Mouse (Mus musculus): ENCODE data around the gene Ccr9. TPM values are rescaled to one million over a fixed set of nuclear protein-coding genes. Genes with fewer than 3 reads are reported as not detected.

The Ccr9 gene
- total and polyA plus RNA-seq, 3 experiments = 0.04 to 0.09 TPM; not detected in 1

DNA sequence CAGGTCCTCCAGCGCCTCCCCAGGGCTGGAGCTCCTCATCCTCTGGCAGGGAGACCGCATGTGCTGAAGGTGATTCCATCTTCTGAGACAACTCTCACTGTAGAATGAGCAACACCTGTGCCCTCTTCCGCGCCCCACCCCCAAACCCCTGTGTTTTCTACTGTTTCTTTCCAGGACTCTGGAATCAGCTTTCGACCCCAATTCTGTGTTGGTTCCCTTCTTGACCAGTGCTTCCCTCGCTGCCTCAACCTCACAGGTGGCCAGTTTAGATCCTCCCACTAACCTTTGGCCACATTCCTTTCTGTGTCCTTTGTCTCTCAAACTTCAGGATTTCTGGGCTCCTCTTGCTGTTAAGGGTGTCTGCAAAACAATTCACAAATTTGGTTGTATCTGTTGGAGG lies 46.0 kb upstream of the Ccr9 start, which contains the start of gene Slc6a20b:
TSS of gene Slc6a20b (minus strand) at position 285 of the 400 bp plus-strand sequence.
- H3K9me3 ChIP-seq (replicated peaks; ENCODE audit: low read length) = no peaks in the 10 kb centered on the region
- H3K36me3 ChIP-seq (replicated peaks in 1 of 2; ENCODE audit: control insufficient read depth in 1 of 2, insufficient read depth in 1 of 2, low read length in 1 of 2) = no peaks in the 10 kb centered on the region
- peaks cover 4 to 46% of the 10 kb centered on the region in 2 experiments for H3K4me1 ChIP-seq (ENCODE audit: control insufficient read depth in 1 of 2, insufficient read depth in 2 of 2)
- H3K4me2 ChIP-seq (ENCODE audit: insufficient read depth, low read depth, poor library complexity, severe bottlenecking) = no peak within 1 kb of the TSS
- in situ Hi-C loops (cut with MboI; ENCODE audit: low pct_ligation_motif_present, low pct_unique_long_range_greater_than_20kb, low sequenced_read_pairs) = no loop called here
- no peak within 1 kb of the TSS for H3K27ac ChIP-seq (ENCODE audit: insufficient read depth, low read depth)
- H3K9ac ChIP-seq (ENCODE audit: insufficient read depth, low read depth) = no peak within 1 kb of the TSS
- DNase-seq (ENCODE audit: extremely low read depth) = no peak
- dilution Hi-C loops (cut with MboI; ENCODE audit: extremely low pct_ligation_motif_present, extremely low pct_unique_long_range_greater_than_20kb, low sequenced_read_pairs) = no loop called here
- no peak for TF ChIP-seq MAX (IDR thresholded peaks at IDR 0.05; ENCODE audit: low read length)
- H3K79me2 ChIP-seq (replicated peaks; ENCODE audit: control insufficient read depth, extremely low read depth, insufficient read depth, poor library complexity, severe bottlenecking) = no peaks in the 10 kb centered on the region
- H3K4me3 ChIP-seq (replicated peaks in 1 of 3; ENCODE audit: low read depth in 2 of 3, low read length in 2 of 3, poor library complexity in 1 of 3) = no peak within 1 kb of the TSS
- no peaks in the 10 kb centered on the region for H3K27me3 ChIP-seq (replicated peaks)

DNA sequence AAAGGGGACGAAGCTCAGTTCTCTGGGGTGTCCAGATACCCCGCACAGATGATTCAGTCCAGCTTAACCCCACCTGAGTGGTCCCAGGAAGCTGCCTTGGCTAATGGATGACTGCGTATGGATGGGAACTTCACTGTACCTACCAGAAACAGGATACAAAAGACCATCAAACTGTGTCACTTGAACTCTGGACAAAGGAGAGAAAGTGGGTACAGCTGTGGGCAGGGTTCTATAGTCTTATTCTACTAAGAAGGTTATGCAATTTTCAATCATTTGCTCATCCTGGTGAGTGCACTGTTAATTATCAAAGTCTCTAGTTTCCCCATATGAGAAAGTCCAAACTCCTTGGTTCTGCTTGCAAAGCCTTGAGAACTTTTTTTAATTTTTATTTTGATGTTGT lies 45.2 kb upstream of the Ccr9 start:
- H3K4me2 ChIP-seq (ENCODE audit: insufficient read depth, low read depth, poor library complexity, severe bottlenecking) = no peak overlapping the region
- no peaks in the 10 kb centered on the region for H3K9me3 ChIP-seq (replicated peaks; ENCODE audit: low read length)
- in situ Hi-C loops (cut with MboI; ENCODE audit: low pct_ligation_motif_present, low pct_unique_long_range_greater_than_20kb, low sequenced_read_pairs) = no loop called here
- DNase-seq (ENCODE audit: extremely low read depth) = no peak
- no peak overlapping the region for H3K4me3 ChIP-seq (replicated peaks in 1 of 3; ENCODE audit: low read depth in 2 of 3, low read length in 2 of 3, poor library complexity in 1 of 3)
- dilution Hi-C loops (cut with MboI; ENCODE audit: extremely low pct_ligation_motif_present, extremely low pct_unique_long_range_greater_than_20kb, low sequenced_read_pairs) = no loop called here
- H3K79me2 ChIP-seq (replicated peaks; ENCODE audit: control insufficient read depth, extremely low read depth, insufficient read depth, poor library complexity, severe bottlenecking) = no peaks in the 10 kb centered on the region
- no peak for TF ChIP-seq KAT2A (IDR thresholded peaks at IDR 0.05; ENCODE audit: insufficient replicate concordance, low read length)
- no peak for TF ChIP-seq ETS1 (conservative IDR thresholded peaks at IDR 0.05; ENCODE audit: low read depth, low read length)
- no peak for TF ChIP-seq RAD21 (IDR thresholded peaks at IDR 0.05; ENCODE audit: low read depth, low read length)
- no peak for TF ChIP-seq MXI1 (IDR thresholded peaks at IDR 0.05; ENCODE audit: low read depth, low read length)
- no peak for TF ChIP-seq CTCF (conservative IDR thresholded peaks at IDR 0.05 in 1 of 2, IDR thresholded peaks at IDR 0.05 in 1 of 2; ENCODE audit: low read depth in 2 of 2, low read length in 2 of 2)
- H3K4me1 ChIP-seq (ENCODE audit: control insufficient read depth in 1 of 2, insufficient read depth in 2 of 2) = peaks cover 4 to 46% of the 10 kb centered on the region in 2 experiments
- H3K27ac ChIP-seq (ENCODE audit: insufficient read depth, low read depth) = no peak overlapping the region
- H3K36me3 ChIP-seq (replicated peaks in 1 of 2; ENCODE audit: control insufficient read depth in 1 of 2, insufficient read depth in 1 of 2, low read length in 1 of 2) = no peaks in the 10 kb centered on the region
- no peaks in the 10 kb centered on the region for H3K27me3 ChIP-seq (replicated peaks)
- no peak overlapping the region for H3K9ac ChIP-seq (ENCODE audit: insufficient read depth, low read depth)

DNA sequence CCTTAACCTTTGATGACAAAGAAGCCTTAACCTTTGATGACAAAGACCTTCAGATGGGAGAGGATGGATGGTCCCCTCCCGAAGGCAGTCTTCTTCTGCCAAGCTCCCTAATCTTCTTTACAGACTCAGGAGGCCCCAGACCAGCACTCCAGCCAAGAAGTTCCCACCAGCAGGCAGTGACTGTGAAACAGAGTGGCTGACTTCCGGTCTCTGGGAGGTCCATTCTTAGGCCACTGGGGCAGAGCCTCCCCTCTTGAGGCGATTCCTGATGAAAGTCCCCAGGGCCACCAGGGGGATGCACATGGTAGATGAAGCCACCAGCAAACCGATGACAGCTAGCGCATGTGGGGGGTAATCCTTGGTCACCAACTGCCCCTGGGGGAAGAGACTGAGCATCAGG lies 41.5 kb upstream of the Ccr9 start:
- no peak overlapping the region for H3K27ac ChIP-seq (ENCODE audit: insufficient read depth, low read depth)
- H3K9ac ChIP-seq (ENCODE audit: insufficient read depth, low read depth) = no peak overlapping the region
- no peak for DNase-seq (ENCODE audit: extremely low read depth)
- no peak overlapping the region for H3K4me2 ChIP-seq (ENCODE audit: insufficient read depth, low read depth, poor library complexity, severe bottlenecking)
- dilution Hi-C loops (cut with MboI; ENCODE audit: extremely low pct_ligation_motif_present, extremely low pct_unique_long_range_greater_than_20kb, low sequenced_read_pairs) (no loop called here), in situ Hi-C loops (cut with MboI; ENCODE audit: low pct_ligation_motif_present, low pct_unique_long_range_greater_than_20kb, low sequenced_read_pairs) (no loop called here)
- no peaks in the 10 kb centered on the region for H3K27me3 ChIP-seq (replicated peaks)
- H3K9me3 ChIP-seq (replicated peaks; ENCODE audit: low read length) = no peaks in the 10 kb centered on the region
- no peaks in the 10 kb centered on the region for H3K79me2 ChIP-seq (replicated peaks; ENCODE audit: control insufficient read depth, extremely low read depth, insufficient read depth, poor library complexity, severe bottlenecking)
- peaks cover 4 to 24% of the 10 kb centered on the region in 2 experiments for H3K4me1 ChIP-seq (ENCODE audit: control insufficient read depth in 1 of 2, insufficient read depth in 2 of 2)
- no peaks in the 10 kb centered on the region for H3K36me3 ChIP-seq (replicated peaks in 1 of 2; ENCODE audit: control insufficient read depth in 1 of 2, insufficient read depth in 1 of 2, low read length in 1 of 2)
- H3K4me3 ChIP-seq (replicated peaks in 1 of 3; ENCODE audit: low read depth in 2 of 3, low read length in 2 of 3, poor library complexity in 1 of 3) = no peak overlapping the region
- 0 out of 2 replicates have a peak, but pooled peaks have one; percentile 52 for TF ChIP-seq ELF1 (IDR thresholded peaks at IDR 0.05; ENCODE audit: low read depth, low read length)
- TF ChIP-seq IRF4 (IDR thresholded peaks at IDR 0.05; ENCODE audit: low read depth, low read length) = no peak
